Mouse (Mus musculus) hindbrain, embryonic 10.5 days (tissue): Measurements from ENCODE around the gene Smo. TPM values are rescaled to one million over a fixed set of nuclear protein-coding genes. Genes with fewer than 3 reads are reported as not detected.
"Not testable (repeated sequence)": the region's sequence is repeated elsewhere in the genome, so short reads cannot be mapped to it uniquely, and the experiment has no call there.

Experiments
- DNase-seq: peaks from one replicate; pipeline ENCODE4 v3.0.0-alpha.2; 2017; ENCODE audit warnings: low spot score
- H3K27ac ChIP-seq: fragments of 300-500 bp; sonication (generic); 2 replicates; pipeline ENCODE4 v1.5.1; 2016; ENCODE audit warnings: mild to moderate bottlenecking, moderate library complexity
- H3K27me3 ChIP-seq: fragments of 300-500 bp; sonication (generic); 2 replicates; pipeline ENCODE4 v1.6.1; 2016; ENCODE audit warnings: mild to moderate bottlenecking; ENCODE audit not compliant: poor library complexity, insufficient read depth, severe bottlenecking
- H3K36me3 ChIP-seq: fragments of 300-500 bp; sonication (generic); 2 replicates; pipeline ENCODE4 v1.6.1; 2016; ENCODE audit warnings: mild to moderate bottlenecking, moderate library complexity
- H3K4me1 ChIP-seq: fragments of 300-500 bp; sonication (generic); replicated peaks from 2 replicates; pipeline ENCODE4 v1.6.1; 2016; ENCODE audit warnings: mild to moderate bottlenecking
- H3K4me3 ChIP-seq: fragments of 300-500 bp; sonication (generic); 2 replicates; pipeline ENCODE4 v1.5.1; 2016; ENCODE audit warnings: mild to moderate bottlenecking, moderate library complexity
- H3K9me3 ChIP-seq: fragments of 300-500 bp; sonication (generic); 2 replicates; pipeline ENCODE4 v1.6.1; 2016; ENCODE audit warnings: mild to moderate bottlenecking, moderate library complexity
- WGBS: fragments of 180-500 bp; shearing (Covaris S2); methylation state at CpG from one replicate; pipeline ENCODE4 v1.1.7; 2016; 5-methylcytosine and 5-hydroxymethylcytosine counted together
- polyA plus RNA-seq: library from polyadenylated mRNA; unstranded; fragments of >200 nt; fragmentation: Nextera tagmentation; extraction: Ambion mirVana; gene quantifications from 2 replicates; pipeline ENCODE4 v1.2.1, GENCODE M21; 2016

The Smo gene
- polyA plus RNA-seq, 1 experiment from 2014 or later: 50.3 TPM

GRCm38 (mm10) chr6:29736610-29737458 is 1.5 kb downstream of the Smo start:
- DNase-seq: no peak
- Histone ChIP-seq H3K36me3 (peaks cover 33% of the 10 kb centered on the region), H3K27me3 (no peaks in the 10 kb centered on the region), H3K27ac (peak overlapping the region; percentile 100), H3K4me3 (peak overlapping the region; percentile 94), H3K9me3 (no peaks in the 10 kb centered on the region), H3K4me1 (peaks cover 36% of the 10 kb centered on the region)
- WGBS: 25% methylated on average over 13 of the region's 13 CpGs

- Histone ChIP-seq H3K27ac (no peak overlapping the region), H3K36me3 (peaks cover 52% of the 10 kb centered on the region), H3K27me3 (no peaks in the 10 kb centered on the region), H3K4me3 (no peak overlapping the region), H3K4me1 (no peaks in the 10 kb centered on the region), H3K9me3 (peaks cover 16% of the 10 kb centered on the region)
- WGBS: 92% methylated on average over 3 of the region's 3 CpGs
- DNase-seq: no peak
These were observed 16.3 kb downstream of the Smo start for GRCm38 (mm10) chr6:29751466-29752152.

GRCm38 (mm10) chr6:29753336-29753735 is 18.0 kb downstream of the Smo start:
- H3K27me3 ChIP-seq: no peaks in the 10 kb centered on the region
- WGBS: 88% methylated on average over 11 of the region's 11 CpGs
- peaks cover 7% of the 10 kb centered on the region for H3K9me3 ChIP-seq
- peaks cover 70% of the 10 kb centered on the region for H3K36me3 ChIP-seq
- no peak for DNase-seq
- H3K27ac ChIP-seq: no peak overlapping the region
- H3K4me1 ChIP-seq: no peaks in the 10 kb centered on the region
- no peak overlapping the region for H3K4me3 ChIP-seq

GRCm38 (mm10) chr6:29756001-29756400 is 20.7 kb downstream of the Smo start:
- H3K27ac ChIP-seq: no peak overlapping the region
- H3K9me3 ChIP-seq: no peaks in the 10 kb centered on the region
- DNase-seq: no peak
- WGBS: 90% methylated on average over 5 of the region's 5 CpGs
- peaks cover 89% of the 10 kb centered on the region for H3K36me3 ChIP-seq
- H3K4me1 ChIP-seq: no peaks in the 10 kb centered on the region
- H3K4me3 ChIP-seq: no peak overlapping the region
- H3K27me3 ChIP-seq: no peaks in the 10 kb centered on the region

GRCm38 (mm10) chr6:29756476-29756875 is 21.2 kb downstream of the Smo start:
- no peak overlapping the region for H3K27ac ChIP-seq
- H3K4me1 ChIP-seq: no peaks in the 10 kb centered on the region
- no peak for DNase-seq
- no peak overlapping the region for H3K4me3 ChIP-seq
- peaks cover 90% of the 10 kb centered on the region for H3K36me3 ChIP-seq
- H3K27me3 ChIP-seq: no peaks in the 10 kb centered on the region
- H3K9me3 ChIP-seq: no peaks in the 10 kb centered on the region
- WGBS: 88% methylated on average over 4 of the region's 4 CpGs

- DNase-seq: peak; percentile 70
- no peak overlapping the region for H3K4me3 ChIP-seq
- no peaks in the 10 kb centered on the region for H3K4me1 ChIP-seq
- no peaks in the 10 kb centered on the region for H3K27me3 ChIP-seq
- no peak overlapping the region for H3K27ac ChIP-seq
- WGBS: 42% methylated on average over 4 of the region's 4 CpGs
- peaks cover 84% of the 10 kb centered on the region for H3K36me3 ChIP-seq
- no peaks in the 10 kb centered on the region for H3K9me3 ChIP-seq
These were observed 23.1 kb downstream of the Smo start for GRCm38 (mm10) chr6:29758417-29758816.

- Histone ChIP-seq H3K4me1 (no peaks in the 10 kb centered on the region), H3K27ac (no peak overlapping the region), H3K4me3 (no peak overlapping the region), H3K36me3 (peaks cover 76% of the 10 kb centered on the region), H3K9me3 (no peaks in the 10 kb centered on the region), H3K27me3 (no peaks in the 10 kb centered on the region)
- no peak for DNase-seq
- 84% methylated on average over 13 of the region's 13 CpGs for WGBS
These were observed 23.8 kb downstream of the Smo start for GRCm38 (mm10) chr6:29759012-29759679.

GRCm38 (mm10) chr6:29760397-29760796 is 25.1 kb downstream of the Smo start:
- H3K27me3 ChIP-seq, H3K4me3 ChIP-seq, H3K27ac ChIP-seq, H3K9me3 ChIP-seq, DNase-seq, H3K4me1 ChIP-seq: not testable (repeated sequence)
- H3K36me3 ChIP-seq: peaks cover 64% of the 10 kb centered on the region
- WGBS: 93% methylated on average over 2 of the region's 2 CpGs

- Histone ChIP-seq H3K27me3 (no peaks in the 10 kb centered on the region), H3K27ac (no peak overlapping the region), H3K4me3 (no peak overlapping the region), H3K4me1 (no peaks in the 10 kb centered on the region), H3K36me3 (peaks cover 55% of the 10 kb centered on the region), H3K9me3 (no peaks in the 10 kb centered on the region)
- DNase-seq: no peak
- WGBS: 90% methylated on average over 4 of the region's 4 CpGs
These were observed 26.0 kb downstream of the Smo start for GRCm38 (mm10) chr6:29761282-29761681.

GRCm38 (mm10) chr6:29762524-29762923 is 27.2 kb downstream of the Smo start:
- H3K4me1 ChIP-seq: no peaks in the 10 kb centered on the region
- H3K36me3 ChIP-seq: peaks cover 42% of the 10 kb centered on the region
- DNase-seq: peak; percentile 20
- H3K4me3 ChIP-seq: no peak overlapping the region
- 67% methylated on average over 4 of the region's 4 CpGs for WGBS
- H3K9me3 ChIP-seq: no peaks in the 10 kb centered on the region
- no peak overlapping the region for H3K27ac ChIP-seq
- no peaks in the 10 kb centered on the region for H3K27me3 ChIP-seq

- DNase-seq: no peak
- Histone ChIP-seq H3K27me3 (no peaks in the 10 kb centered on the region), H3K9me3 (no peaks in the 10 kb centered on the region), H3K27ac (no peak overlapping the region), H3K36me3 (peaks cover 4% of the 10 kb centered on the region), H3K4me3 (no peak overlapping the region), H3K4me1 (peaks cover 21% of the 10 kb centered on the region; the same call in 1 of the 2 replicates)
- 93% methylated on average over 2 of the region's 2 CpGs for WGBS
These were observed 31.6 kb downstream of the Smo start for GRCm38 (mm10) chr6:29766874-29767273.

- Histone ChIP-seq H3K27ac (peak within 1 kb of the TSS; percentile 91), H3K9me3 (no peaks in the 10 kb centered on the region), H3K4me3 (peak within 1 kb of the TSS; percentile 90), H3K27me3 (no peaks in the 10 kb centered on the region), H3K4me1 (peaks cover 21% of the 10 kb centered on the region; the same call in 1 of the 2 replicates), H3K36me3 (no peaks in the 10 kb centered on the region)
- under 1% methylated on average over 61 of the region's 61 CpGs for WGBS
- DNase-seq: peak; percentile 94
These were observed 32.7 kb downstream of the Smo start, which contains the start of gene Ahcyl2 for GRCm38 (mm10) chr6:29767813-29768660. TSS of gene Ahcyl2 (plus strand) at chr6:29768011.
